Mouse (Mus musculus): ENCODE data around the gene Hmgb2. TPM values are rescaled to one million over a fixed set of nuclear protein-coding genes. Genes with fewer than 3 reads are reported as not detected.
"Not testable (repeated sequence)": the region's sequence is repeated elsewhere in the genome, so short reads cannot be mapped to it uniquely, and the experiment has no call there.

Hmgb2 gene
- polyA plus RNA-seq, 1 experiment = 55.6 TPM

- no peak for TF ChIP-seq CTCF (IDR thresholded peaks at IDR 0.05; ENCODE audit: low read depth, low read length)
- no peak for TF ChIP-seq POLR2A (IDR thresholded peaks at IDR 0.05; ENCODE audit: borderline replicate concordance, low read depth, low read length)
These were observed 4.1 kb upstream of the Hmgb2 start for GRCm38 (mm10) chr8:57507556-57508063.

DNA sequence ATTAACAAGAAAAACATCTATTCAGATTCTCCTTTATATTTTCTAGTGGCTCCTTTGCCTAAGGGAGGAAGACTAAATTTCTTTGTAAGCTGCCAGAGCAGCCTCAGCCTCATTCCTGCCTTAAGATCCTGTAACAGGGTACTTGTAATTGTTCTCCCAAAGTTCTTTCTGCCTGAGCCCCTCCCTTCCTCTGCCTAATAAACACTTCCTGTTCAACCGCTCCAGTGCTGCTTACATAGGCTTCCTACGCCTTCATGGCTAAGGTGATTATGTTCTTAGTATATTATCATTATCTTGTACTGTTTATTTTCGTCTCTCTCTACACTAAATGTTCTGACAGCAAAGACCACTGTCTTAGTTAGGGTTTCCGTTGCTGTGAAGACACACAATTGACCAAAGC, 3.0 kb upstream of the Hmgb2 start:
- Histone ChIP-seq H3K4me1 (ENCODE audit: control insufficient read depth, insufficient read depth, low read length) (peaks cover 29% of the 10 kb centered on the region), H3K4me3 (ENCODE audit: insufficient read depth, low read length) (no peak overlapping the region), H3K27ac (ENCODE audit: insufficient read depth, low read depth, low read length) (no peak overlapping the region)
- TF ChIP-seq POLR2A (IDR thresholded peaks at IDR 0.05; ENCODE audit: borderline replicate concordance, low read depth, low read length) (no peak), CTCF (IDR thresholded peaks at IDR 0.05; ENCODE audit: low read depth, low read length) (no peak)

More at GRCm38 (mm10) chr8:57507556-57508063, 4.1 kb upstream of the Hmgb2 start:
- Histone ChIP-seq H3K4me3 (ENCODE audit: insufficient read depth, low read length) (no peak overlapping the region), H3K27ac (ENCODE audit: insufficient read depth, low read depth, low read length) (no peak overlapping the region), H3K4me1 (ENCODE audit: control insufficient read depth, insufficient read depth, low read length) (peaks cover 29% of the 10 kb centered on the region)

DNA sequence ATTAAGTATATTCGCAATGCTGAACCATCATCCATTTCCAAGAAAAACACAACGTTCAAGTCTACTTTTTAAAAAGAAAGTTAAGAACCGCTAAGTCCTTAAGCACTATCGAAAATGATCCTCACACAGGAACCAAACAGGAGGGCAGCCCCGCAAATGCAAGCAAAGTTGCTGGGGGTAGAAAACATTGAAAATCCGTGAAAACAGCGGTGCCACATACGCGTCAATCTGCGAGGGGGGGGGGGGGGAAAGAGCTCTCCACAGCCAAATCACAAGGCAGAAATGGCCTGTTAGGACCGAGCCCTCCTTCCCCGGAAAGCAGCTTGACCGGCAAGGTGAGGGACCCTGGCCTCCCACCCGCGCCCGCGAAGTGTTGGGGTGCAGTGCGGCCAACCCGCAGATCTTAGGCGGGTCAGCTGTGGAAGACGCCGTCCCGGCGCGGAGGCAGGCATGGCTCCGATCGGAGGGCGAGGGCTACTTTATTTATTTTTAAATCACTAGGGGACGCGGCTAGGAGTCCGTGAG, 854 bp upstream of the Hmgb2 start:
- H3K4me1 ChIP-seq (ENCODE audit: control insufficient read depth, insufficient read depth, low read length) = peaks cover 12% of the 10 kb centered on the region
- TF ChIP-seq CTCF (IDR thresholded peaks at IDR 0.05; ENCODE audit: low read depth, low read length) = no peak
- TF ChIP-seq POLR2A (IDR thresholded peaks at IDR 0.05; ENCODE audit: borderline replicate concordance, low read depth, low read length) = no peak
- peak overlapping the region; percentile 80 for H3K4me3 ChIP-seq (ENCODE audit: insufficient read depth, low read length)
- peak overlapping the region; percentile 76 for H3K27ac ChIP-seq (ENCODE audit: insufficient read depth, low read depth, low read length)

DNA sequence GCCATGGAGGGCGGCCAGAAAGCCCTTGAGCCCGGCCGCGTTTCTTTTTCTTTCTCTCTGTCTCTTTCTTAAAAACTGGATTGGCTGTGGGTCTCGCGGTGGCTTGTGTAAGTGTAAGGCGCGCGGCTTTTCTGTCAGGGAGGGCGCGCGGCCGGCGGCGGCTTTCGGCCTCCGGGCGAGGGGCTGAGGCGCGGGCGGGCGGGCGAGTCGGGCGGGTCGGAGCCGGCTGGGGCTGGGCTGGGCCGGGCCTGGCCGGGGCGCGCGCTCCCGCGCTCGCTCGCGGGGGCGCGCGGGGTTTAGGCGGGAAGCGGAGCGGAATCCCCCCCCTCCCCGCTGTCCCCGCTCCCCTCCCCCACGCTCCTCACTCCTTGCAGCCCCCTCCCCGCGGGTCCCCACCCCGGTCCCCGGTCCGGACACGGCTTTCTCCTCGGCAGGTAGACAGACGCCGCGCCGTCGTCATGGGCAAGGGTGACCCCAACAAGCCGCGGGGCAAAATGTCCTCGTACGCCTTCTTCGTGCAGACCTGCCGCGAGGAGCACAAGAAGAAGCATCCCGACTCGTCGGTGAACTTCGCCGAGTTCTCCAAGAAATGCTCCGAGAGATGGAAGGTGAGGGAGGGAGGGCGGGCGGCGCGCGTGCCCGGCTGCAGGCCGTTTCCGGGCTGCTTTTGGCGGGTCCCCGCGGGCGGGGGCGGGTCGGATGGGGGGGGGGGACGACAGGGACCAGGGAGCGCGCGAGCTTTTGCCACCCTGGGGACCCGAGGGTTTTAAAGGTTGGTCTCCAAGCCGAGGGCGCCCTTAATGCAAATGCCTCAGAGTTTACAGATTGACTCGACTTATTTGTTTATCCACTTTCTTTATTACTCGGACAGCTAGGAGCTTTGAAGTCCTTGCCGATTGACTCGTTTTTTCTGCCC, 692 bp downstream of the Hmgb2 start:
- H3K4me1 ChIP-seq (ENCODE audit: control insufficient read depth, insufficient read depth, low read length) = peaks cover 7% of the 10 kb centered on the region
- H3K4me3 ChIP-seq (ENCODE audit: insufficient read depth, low read length) = peak overlapping the region; percentile 90
- TF ChIP-seq CTCF (IDR thresholded peaks at IDR 0.05; ENCODE audit: low read depth, low read length) = no peak
- no peak for TF ChIP-seq POLR2A (IDR thresholded peaks at IDR 0.05; ENCODE audit: borderline replicate concordance, low read depth, low read length)

DNA sequence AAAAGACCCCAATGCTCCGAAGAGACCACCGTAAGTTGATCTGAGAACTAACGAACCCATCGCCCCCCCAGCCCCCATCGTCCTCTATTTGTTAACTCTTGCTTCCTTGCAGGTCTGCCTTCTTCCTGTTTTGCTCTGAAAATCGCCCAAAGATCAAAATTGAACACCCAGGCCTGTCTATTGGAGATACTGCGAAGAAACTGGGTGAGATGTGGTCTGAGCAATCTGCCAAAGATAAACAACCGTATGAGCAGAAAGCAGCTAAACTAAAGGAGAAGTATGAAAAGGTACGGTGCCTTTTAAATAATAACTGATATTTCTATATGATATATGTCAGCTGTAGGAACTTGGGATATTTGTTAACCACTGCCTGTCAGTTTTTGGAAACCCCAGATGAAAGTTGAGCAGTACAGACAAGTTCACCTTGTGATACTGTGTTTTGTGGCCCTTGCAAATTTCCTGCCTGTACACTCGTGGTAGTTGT, 1.5 kb downstream of the Hmgb2 start:
- not testable (repeated sequence) for H3K4me1 ChIP-seq (ENCODE audit: control insufficient read depth, insufficient read depth, low read length)
- H3K27ac ChIP-seq (ENCODE audit: insufficient read depth, low read depth, low read length) = peak overlapping the region; percentile 69
- peak overlapping the region; percentile 71 for H3K4me3 ChIP-seq (ENCODE audit: insufficient read depth, low read length)

More for the DNA sequence above, 692 bp downstream of the Hmgb2 start:
- peak overlapping the region; percentile 93 for H3K27ac ChIP-seq (ENCODE audit: insufficient read depth, low read depth, low read length)

DNA sequence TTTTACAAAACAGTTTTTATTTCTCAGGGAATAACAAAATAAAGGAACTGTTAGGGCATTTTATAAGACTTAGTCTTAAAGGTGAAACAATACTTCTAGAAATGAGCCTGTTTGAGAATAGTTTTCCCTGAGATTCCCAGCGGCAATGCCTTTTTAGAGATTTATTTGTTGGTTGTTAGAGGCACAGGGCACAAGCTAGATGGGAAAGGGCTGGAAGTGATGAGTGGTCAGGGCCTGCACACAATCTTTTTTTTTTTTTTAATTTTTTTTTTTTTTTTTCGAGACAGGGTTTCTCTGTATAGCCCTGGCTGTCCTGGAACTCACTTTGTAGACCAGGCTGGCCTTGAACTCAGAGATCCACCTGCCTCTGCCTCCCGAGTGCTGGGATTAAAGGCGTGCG, 5.0 kb downstream of the Hmgb2 start:
- not testable (repeated sequence) for H3K4me1 ChIP-seq (ENCODE audit: control insufficient read depth, insufficient read depth, low read length); H3K4me3 ChIP-seq (ENCODE audit: insufficient read depth, low read length)

GRCm38 (mm10) chr8:57517723-57518122, 6.0 kb downstream of the Hmgb2 start:
- no peak overlapping the region for H3K27ac ChIP-seq (ENCODE audit: insufficient read depth, low read depth, low read length)
- TF ChIP-seq CTCF (IDR thresholded peaks at IDR 0.05; ENCODE audit: low read depth, low read length) = no peak
- no peak for TF ChIP-seq POLR2A (IDR thresholded peaks at IDR 0.05; ENCODE audit: borderline replicate concordance, low read depth, low read length)
- H3K4me1 ChIP-seq (ENCODE audit: control insufficient read depth, insufficient read depth, low read length) = peaks cover 2% of the 10 kb centered on the region; the same call in 1 of the 2 replicates
- H3K4me3 ChIP-seq (ENCODE audit: insufficient read depth, low read length) = no peak overlapping the region

More for the DNA sequence above, 5.0 kb downstream of the Hmgb2 start:
- H3K27ac ChIP-seq (ENCODE audit: insufficient read depth, low read depth, low read length) = not testable (repeated sequence)

DNA sequence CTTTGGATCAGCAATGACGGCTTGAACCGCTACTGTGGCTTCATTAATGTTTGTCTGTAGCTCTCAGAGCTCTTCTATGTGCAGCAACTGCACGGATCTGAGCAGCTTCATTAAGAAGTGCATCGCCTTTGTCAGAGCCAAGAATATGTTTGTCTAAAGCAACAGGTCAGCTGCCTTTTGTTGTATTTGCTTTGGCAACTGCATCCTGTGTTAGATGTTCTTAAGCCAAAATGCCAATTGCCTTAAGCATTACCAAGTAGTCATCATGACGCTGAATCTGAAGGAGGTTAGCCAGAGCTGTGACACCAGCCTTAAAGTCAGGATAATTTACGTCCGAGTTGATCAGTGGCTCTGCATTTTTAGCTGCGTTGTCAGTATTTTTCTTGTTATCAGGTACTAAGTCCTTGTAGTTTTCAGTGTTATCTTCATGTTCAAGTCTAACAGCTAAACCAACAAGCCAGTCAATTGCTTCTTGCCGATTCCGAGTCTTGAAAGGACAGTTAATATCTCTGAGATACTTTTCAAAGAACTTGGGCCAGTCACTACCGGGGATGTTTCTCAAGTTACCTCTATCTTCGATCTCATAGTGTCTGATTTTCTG, 8.6 kb downstream of the Hmgb2 start:
- H3K27ac ChIP-seq (ENCODE audit: insufficient read depth, low read depth, low read length) = no peak overlapping the region
- no peaks in the 10 kb centered on the region for H3K4me1 ChIP-seq (ENCODE audit: control insufficient read depth, insufficient read depth, low read length)
- TF ChIP-seq POLR2A (IDR thresholded peaks at IDR 0.05; ENCODE audit: borderline replicate concordance, low read depth, low read length) (no peak), CTCF (IDR thresholded peaks at IDR 0.05; ENCODE audit: low read depth, low read length) (no peak)
- H3K4me3 ChIP-seq (ENCODE audit: insufficient read depth, low read length) = no peak overlapping the region

DNA sequence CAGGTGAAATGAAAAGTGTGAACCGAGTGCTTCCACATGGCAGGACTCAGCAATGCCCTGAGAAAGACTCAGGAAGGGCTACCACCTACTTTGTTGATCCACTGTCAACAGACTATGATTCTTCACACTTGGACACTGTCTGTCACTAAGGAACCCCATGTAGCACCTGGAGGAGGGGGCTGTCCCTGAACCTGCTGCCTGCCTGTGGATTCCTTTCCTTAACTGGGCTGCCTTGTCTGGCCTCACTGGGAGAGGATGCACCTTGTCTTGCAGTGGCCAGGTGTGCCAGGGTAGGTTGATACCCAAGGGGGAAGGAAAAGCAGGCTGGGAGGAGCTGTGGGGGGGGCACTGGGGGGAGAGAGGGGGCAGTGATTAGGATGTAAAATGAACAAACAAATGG, 16.3 kb downstream of the Hmgb2 start:
- H3K4me3 ChIP-seq (ENCODE audit: insufficient read depth, low read length) = no peak overlapping the region
- H3K4me1 ChIP-seq (ENCODE audit: control insufficient read depth, insufficient read depth, low read length) = peaks cover 11% of the 10 kb centered on the region
- no peak overlapping the region for H3K27ac ChIP-seq (ENCODE audit: insufficient read depth, low read depth, low read length)
- TF ChIP-seq CTCF (IDR thresholded peaks at IDR 0.05; ENCODE audit: low read depth, low read length) (no peak), POLR2A (IDR thresholded peaks at IDR 0.05; ENCODE audit: borderline replicate concordance, low read depth, low read length) (no peak)

- peaks cover 11% of the 10 kb centered on the region for H3K4me1 ChIP-seq (ENCODE audit: control insufficient read depth, insufficient read depth, low read length)
- H3K4me3 ChIP-seq (ENCODE audit: insufficient read depth, low read length) = peak overlapping the region; percentile 15; the same call in 1 of the 2 replicates
- H3K27ac ChIP-seq (ENCODE audit: insufficient read depth, low read depth, low read length) = peak overlapping the region; percentile 86
- no peak for TF ChIP-seq POLR2A (IDR thresholded peaks at IDR 0.05; ENCODE audit: borderline replicate concordance, low read depth, low read length)
- no peak for TF ChIP-seq CTCF (IDR thresholded peaks at IDR 0.05; ENCODE audit: low read depth, low read length)
These were observed 18.5 kb downstream of the Hmgb2 start for GRCm38 (mm10) chr8:57530238-57530637.
